Mouse (Mus musculus) heart, embryonic 12.5 days (tissue): Measurements from ENCODE around the gene Rgs17. TPM values are rescaled to one million over a fixed set of nuclear protein-coding genes. Genes with fewer than 3 reads are reported as not detected.

Experiments used
- ATAC-seq: fragments of 200-750 bp; cut with Nextera tagmentation; 2 replicates; pipeline ENCODE4 v1.8.0; 2017; ENCODE audit warnings: moderate TSS enrichment, moderate library complexity; ENCODE audit not compliant: insufficient number of reproducible peaks, low FRiP score
- H3K27ac ChIP-seq: fragments of 300-500 bp; sonication (generic); 2 replicates; pipeline ENCODE4 v1.5.1; 2016; ENCODE audit warnings: mild to moderate bottlenecking, moderate library complexity; ENCODE audit not compliant: poor library complexity, severe bottlenecking
- H3K27me3 ChIP-seq: fragments of 300-500 bp; sonication (generic); replicated peaks from 2 replicates; pipeline ENCODE4 v1.6.1; 2016; ENCODE audit warnings: mild to moderate bottlenecking, moderate library complexity
- H3K36me3 ChIP-seq: fragments of 300-500 bp; sonication (generic); 2 replicates; pipeline ENCODE4 v1.6.1; 2016; ENCODE audit warnings: mild to moderate bottlenecking, moderate library complexity
- H3K4me1 ChIP-seq: fragments of 300-500 bp; sonication (generic); replicated peaks from 2 replicates; pipeline ENCODE4 v1.6.1; 2016; ENCODE audit warnings: mild to moderate bottlenecking
- H3K4me2 ChIP-seq: fragments of 300-500 bp; sonication (generic); 2 replicates; pipeline ENCODE4 v1.6.1; 2016; ENCODE audit warnings: mild to moderate bottlenecking, moderate library complexity
- H3K4me3 ChIP-seq: fragments of 300-500 bp; sonication (generic); 2 replicates; pipeline ENCODE4 v1.5.1; 2016; ENCODE audit warnings: mild to moderate bottlenecking
- H3K9ac ChIP-seq: fragments of 300-500 bp; sonication (generic); 2 replicates; pipeline ENCODE4 v1.6.1; 2016; ENCODE audit warnings: mild to moderate bottlenecking, moderate library complexity
- H3K9me3 ChIP-seq: fragments of 300-500 bp; sonication (generic); replicated peaks from 2 replicates; pipeline ENCODE4 v1.6.1; 2016; ENCODE audit warnings: mild to moderate bottlenecking, moderate library complexity
- WGBS: fragments of 180-500 bp; shearing (Covaris S2); methylation state at CpG from one replicate; pipeline ENCODE4 v1.1.7; 2016; 5-methylcytosine and 5-hydroxymethylcytosine counted together
- polyA plus RNA-seq: library from polyadenylated mRNA; unstranded; fragments of >200 nt; fragmentation: Nextera tagmentation; extraction: Ambion mirVana; gene quantifications from 2 replicates; pipeline ENCODE4 v1.2.1, GENCODE M21; 2016

The Rgs17 gene
- polyA plus RNA-seq, 1 experiment from 2014 or later = 1.3 TPM

GRCm38 (mm10) chr10:5823740-5824491 is 98.3 kb downstream of the Rgs17 start, which contains the start of gene Mtrf1l:
TSS of gene Mtrf1l (minus strand) at chr10:5823910.
- Histone ChIP-seq H3K9ac (peak within 1 kb of the TSS; percentile 98), H3K27ac (peak within 1 kb of the TSS; percentile 91), H3K27me3 (no peaks in the 10 kb centered on the region), H3K4me3 (peak within 1 kb of the TSS; percentile 96), H3K4me1 (peaks cover 12% of the 10 kb centered on the region), H3K4me2 (peak within 1 kb of the TSS; percentile 86), H3K36me3 (peaks cover 20% of the 10 kb centered on the region), H3K9me3 (no peaks in the 10 kb centered on the region)
- under 1% methylated on average over 47 of the region's 47 CpGs for WGBS
- peak; percentile 98 for ATAC-seq

GRCm38 (mm10) chr10:5823291-5823739 is 98.9 kb downstream of the Rgs17 start:
- no peaks in the 10 kb centered on the region for H3K27me3 ChIP-seq
- H3K9ac ChIP-seq = peak overlapping the region; percentile 98
- H3K9me3 ChIP-seq = no peaks in the 10 kb centered on the region
- H3K4me3 ChIP-seq = peak overlapping the region; percentile 96
- peaks cover 26% of the 10 kb centered on the region for H3K36me3 ChIP-seq
- peak overlapping the region; percentile 91 for H3K27ac ChIP-seq
- H3K4me2 ChIP-seq = peak overlapping the region; percentile 86
- peaks cover 12% of the 10 kb centered on the region for H3K4me1 ChIP-seq
- WGBS = under 1% methylated on average over 37 of the region's 37 CpGs
- peak; percentile 15; the same call in 1 of the 2 replicates for ATAC-seq

GRCm38 (mm10) chr10:5818772-5819171 is 103.4 kb downstream of the Rgs17 start:
- WGBS = 86% methylated on average over 3 of the region's 3 CpGs
- H3K27me3 ChIP-seq = no peaks in the 10 kb centered on the region
- no peak overlapping the region for H3K27ac ChIP-seq
- H3K9ac ChIP-seq = no peak overlapping the region
- peaks cover 63% of the 10 kb centered on the region for H3K36me3 ChIP-seq
- no peak overlapping the region for H3K4me2 ChIP-seq
- ATAC-seq = no peak
- no peak overlapping the region for H3K4me3 ChIP-seq
- H3K9me3 ChIP-seq = no peaks in the 10 kb centered on the region
- peaks cover 12% of the 10 kb centered on the region for H3K4me1 ChIP-seq

- Histone ChIP-seq H3K27me3 (no peaks in the 10 kb centered on the region), H3K4me3 (no peak overlapping the region), H3K9ac (no peak overlapping the region), H3K27ac (no peak overlapping the region), H3K4me1 (no peaks in the 10 kb centered on the region; the same call in 1 of the 2 replicates), H3K36me3 (peaks cover 82% of the 10 kb centered on the region), H3K9me3 (no peaks in the 10 kb centered on the region), H3K4me2 (no peak overlapping the region)
- 99% methylated on average over 2 of the region's 2 CpGs for WGBS
- ATAC-seq = no peak
Observed at GRCm38 (mm10) chr10:5815968-5816367, 106.2 kb downstream of the Rgs17 start.

- WGBS = 93% methylated on average over 11 of the region's 11 CpGs
- no peak for ATAC-seq
- Histone ChIP-seq H3K27me3 (no peaks in the 10 kb centered on the region), H3K4me1 (no peaks in the 10 kb centered on the region), H3K4me2 (no peak overlapping the region), H3K36me3 (peaks cover 66% of the 10 kb centered on the region), H3K9ac (no peak overlapping the region), H3K4me3 (no peak overlapping the region), H3K27ac (no peak overlapping the region), H3K9me3 (no peaks in the 10 kb centered on the region)
Observed at GRCm38 (mm10) chr10:5813724-5814123, 108.5 kb downstream of the Rgs17 start.

GRCm38 (mm10) chr10:5807683-5808082 is 114.5 kb downstream of the Rgs17 start:
- 72% methylated on average over 2 of the region's 2 CpGs for WGBS
- no peak overlapping the region for H3K27ac ChIP-seq

GRCm38 (mm10) chr10:5806996-5807395 is 115.2 kb downstream of the Rgs17 start:
- no peak for ATAC-seq
- 81% methylated on average over 4 of the region's 4 CpGs for WGBS
- H3K36me3 ChIP-seq = peaks cover 18% of the 10 kb centered on the region
- H3K4me3 ChIP-seq = no peak overlapping the region
- no peak overlapping the region for H3K4me2 ChIP-seq
- no peak overlapping the region for H3K9ac ChIP-seq
- no peaks in the 10 kb centered on the region for H3K27me3 ChIP-seq
- H3K4me1 ChIP-seq = peaks cover 15% of the 10 kb centered on the region
- H3K9me3 ChIP-seq = no peaks in the 10 kb centered on the region
- no peak overlapping the region for H3K27ac ChIP-seq

More at GRCm38 (mm10) chr10:5807683-5808082, 114.5 kb downstream of the Rgs17 start:
- H3K4me2 ChIP-seq = no peak overlapping the region
- H3K36me3 ChIP-seq = peaks cover 18% of the 10 kb centered on the region
- H3K4me3 ChIP-seq = no peak overlapping the region
- H3K27me3 ChIP-seq = no peaks in the 10 kb centered on the region
- H3K4me1 ChIP-seq = peaks cover 9% of the 10 kb centered on the region
- no peaks in the 10 kb centered on the region for H3K9me3 ChIP-seq
- H3K9ac ChIP-seq = no peak overlapping the region
- no peak for ATAC-seq

GRCm38 (mm10) chr10:5806416-5806815 is 115.8 kb downstream of the Rgs17 start:
- peaks cover 20% of the 10 kb centered on the region for H3K4me1 ChIP-seq
- no peaks in the 10 kb centered on the region for H3K9me3 ChIP-seq
- WGBS = 11% methylated on average over 8 of the region's 8 CpGs
- H3K9ac ChIP-seq = peak overlapping the region; percentile 68
- H3K36me3 ChIP-seq = peaks cover 18% of the 10 kb centered on the region
- no peaks in the 10 kb centered on the region for H3K27me3 ChIP-seq
- no peak for ATAC-seq
- peak overlapping the region; percentile 82 for H3K27ac ChIP-seq
- peak overlapping the region; percentile 96 for H3K4me2 ChIP-seq
- H3K4me3 ChIP-seq = peak overlapping the region; percentile 81

GRCm38 (mm10) chr10:5805731-5806307 is 116.4 kb downstream of the Rgs17 start:
- under 1% methylated on average over 41 of the region's 43 CpGs for WGBS
- H3K27ac ChIP-seq = peak overlapping the region; percentile 89
- H3K4me2 ChIP-seq = peak overlapping the region; percentile 96
- H3K27me3 ChIP-seq = no peaks in the 10 kb centered on the region
- H3K36me3 ChIP-seq = peaks cover 24% of the 10 kb centered on the region
- no peaks in the 10 kb centered on the region for H3K9me3 ChIP-seq
- peaks cover 20% of the 10 kb centered on the region for H3K4me1 ChIP-seq
- H3K4me3 ChIP-seq = peak overlapping the region; percentile 81
- peak; percentile 94 for ATAC-seq
- H3K9ac ChIP-seq = peak overlapping the region; percentile 77

GRCm38 (mm10) chr10:5805243-5805730 is 116.9 kb downstream of the Rgs17 start, which contains the start of gene Fbxo5:
TSS of gene Fbxo5 (minus strand) at chr10:5805600.
- WGBS = under 1% methylated on average over 42 of the region's 42 CpGs
- no peaks in the 10 kb centered on the region for H3K27me3 ChIP-seq
- H3K4me3 ChIP-seq = peak within 1 kb of the TSS; percentile 81
- H3K4me2 ChIP-seq = peak within 1 kb of the TSS; percentile 96
- no peaks in the 10 kb centered on the region for H3K9me3 ChIP-seq
- peaks cover 27% of the 10 kb centered on the region for H3K36me3 ChIP-seq
- H3K4me1 ChIP-seq = peaks cover 20% of the 10 kb centered on the region
- ATAC-seq = peak; percentile 97
- H3K27ac ChIP-seq = peak within 1 kb of the TSS; percentile 89
- H3K9ac ChIP-seq = peak within 1 kb of the TSS; percentile 88

- Histone ChIP-seq H3K4me2 (peak overlapping the region; percentile 96), H3K27ac (peak overlapping the region; percentile 89), H3K36me3 (peaks cover 33% of the 10 kb centered on the region), H3K9me3 (no peaks in the 10 kb centered on the region), H3K4me3 (peak overlapping the region; percentile 81), H3K4me1 (peaks cover 20% of the 10 kb centered on the region), H3K27me3 (no peaks in the 10 kb centered on the region), H3K9ac (peak overlapping the region; percentile 88)
- ATAC-seq = peak; percentile 1; the same call in 1 of the 2 replicates
- under 1% methylated on average over 24 of the region's 24 CpGs for WGBS
Observed at GRCm38 (mm10) chr10:5804691-5805156, 117.5 kb downstream of the Rgs17 start.
